Mouse (Mus musculus): ENCODE measurements around the gene Usp6nl. TPM values are rescaled to one million over a fixed set of nuclear protein-coding genes. Genes with fewer than 3 reads are reported as not detected.

Usp6nl gene
- polyA plus RNA-seq, 1 experiment from 2014 or later, result 9.4 TPM

DNA sequence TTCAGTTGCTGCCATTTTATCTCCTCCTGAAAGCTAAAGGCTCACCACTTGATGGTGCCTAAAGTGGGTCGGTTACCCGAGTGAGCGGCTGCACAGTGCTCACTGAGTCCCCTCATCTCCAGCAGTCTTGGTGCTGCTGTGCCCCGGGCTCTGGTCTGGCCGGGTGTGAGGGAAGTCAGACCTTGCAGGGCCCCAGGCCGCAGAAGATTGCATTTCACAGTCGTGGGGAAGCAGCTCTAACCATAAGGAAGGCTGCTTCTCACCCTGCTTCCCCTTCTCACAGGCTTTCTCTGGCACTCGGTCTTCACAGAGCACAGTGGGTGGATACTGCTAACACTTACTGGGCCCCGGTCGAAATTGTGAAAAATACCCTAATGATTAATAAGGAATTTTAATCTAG is 119.8 kb downstream of the Usp6nl start:
- Histone ChIP-seq H3K27ac (no peak overlapping the region), H3K27me3 (no peaks in the 10 kb centered on the region), H3K9me3 (replicated peaks) (no peaks in the 10 kb centered on the region), H3K9ac (no peak overlapping the region), H3K4me3 (replicated peaks) (no peak overlapping the region), H3K36me3 (peaks cover 42% of the 10 kb centered on the region), H3K4me2 (no peak overlapping the region), H3K4me1 (no peaks in the 10 kb centered on the region)
- ATAC-seq (replicated peaks; ENCODE audit: low FRiP score), result no peak
- 69% methylated on average over 10 of the region's 10 CpGs for WGBS

GRCm38 (mm10) chr2:6444015-6444414 is 121.5 kb downstream of the Usp6nl start:
- WGBS, result 94% methylated on average over 4 of the region's 4 CpGs

DNA sequence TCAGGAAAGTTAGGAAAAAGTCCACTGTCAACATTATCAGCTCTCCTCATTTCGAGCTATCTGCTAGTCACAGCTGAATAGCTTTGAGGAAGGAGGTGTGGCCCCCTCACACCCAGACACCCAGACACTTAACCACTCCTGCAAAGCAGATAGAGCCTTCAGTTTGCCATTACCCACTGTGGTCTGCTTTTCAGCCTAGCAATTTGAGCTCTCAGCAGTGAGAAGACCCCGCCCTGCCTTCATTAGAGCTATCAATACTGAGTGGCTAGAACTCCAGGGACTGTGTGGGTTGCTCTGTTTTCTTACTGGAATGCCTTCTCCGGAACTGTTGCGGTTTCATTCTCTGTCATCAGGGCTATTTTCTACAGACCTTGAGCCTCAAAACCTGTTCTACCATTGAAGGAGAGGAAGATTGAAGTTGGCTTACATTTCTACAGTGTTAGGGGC is 122.3 kb downstream of the Usp6nl start:
- ATAC-seq (replicated peaks; ENCODE audit: low FRiP score), result peak; percentile 49; the same call in 1 of the 2 replicates
- H3K9ac ChIP-seq, result no peak overlapping the region
- peaks cover 38% of the 10 kb centered on the region for H3K36me3 ChIP-seq
- H3K27me3 ChIP-seq, result no peaks in the 10 kb centered on the region
- WGBS, result 40% methylated on average over 4 of the region's 4 CpGs
- no peaks in the 10 kb centered on the region for H3K9me3 ChIP-seq (replicated peaks)
- H3K4me2 ChIP-seq, result no peak overlapping the region
- H3K27ac ChIP-seq, result no peak overlapping the region
- no peak overlapping the region for H3K4me3 ChIP-seq (replicated peaks)
- H3K4me1 ChIP-seq, result 0 out of 2 replicates have a peak, but pooled peaks cover 3% of the 10 kb centered on the region

More at GRCm38 (mm10) chr2:6444015-6444414, 121.5 kb downstream of the Usp6nl start:
- Histone ChIP-seq H3K4me1 (no peaks in the 10 kb centered on the region), H3K36me3 (peaks cover 38% of the 10 kb centered on the region), H3K27me3 (no peaks in the 10 kb centered on the region), H3K27ac (no peak overlapping the region), H3K4me2 (no peak overlapping the region), H3K4me3 (replicated peaks) (no peak overlapping the region), H3K9ac (no peak overlapping the region), H3K9me3 (replicated peaks) (no peaks in the 10 kb centered on the region)
- no peak for ATAC-seq (replicated peaks; ENCODE audit: low FRiP score)

DNA sequence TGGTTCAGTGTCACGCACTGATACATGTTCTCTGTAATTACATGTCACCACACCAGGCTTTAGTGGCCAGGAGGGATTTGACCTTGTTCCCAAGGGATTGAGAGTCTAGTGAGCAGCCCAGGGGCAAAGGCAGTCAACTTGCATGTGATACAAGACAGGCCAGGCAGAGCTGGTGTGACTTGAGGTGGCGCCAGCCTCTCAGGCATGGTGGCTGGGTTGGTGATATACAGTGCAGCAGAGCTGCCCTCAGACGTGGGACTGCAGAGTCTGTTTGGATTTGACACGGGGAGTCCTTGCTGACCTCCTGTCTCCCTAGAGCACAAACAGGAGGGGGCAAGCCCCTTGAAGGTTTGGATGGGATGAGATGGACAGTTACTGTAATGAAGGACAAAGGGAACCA is 123.4 kb downstream of the Usp6nl start:
- peaks cover 7% of the 10 kb centered on the region; the same call in 1 of the 2 replicates for H3K4me1 ChIP-seq
- no peaks in the 10 kb centered on the region for H3K9me3 ChIP-seq (replicated peaks)
- no peak overlapping the region for H3K4me2 ChIP-seq
- ATAC-seq (replicated peaks; ENCODE audit: low FRiP score), result no peak
- H3K27me3 ChIP-seq, result no peaks in the 10 kb centered on the region
- 69% methylated on average over 4 of the region's 4 CpGs for WGBS
- no peak overlapping the region for H3K4me3 ChIP-seq (replicated peaks)
- no peak overlapping the region for H3K9ac ChIP-seq
- no peak overlapping the region for H3K27ac ChIP-seq
- H3K36me3 ChIP-seq, result peaks cover 27% of the 10 kb centered on the region

- Histone ChIP-seq H3K9me3 (replicated peaks) (no peaks in the 10 kb centered on the region), H3K4me3 (replicated peaks) (no peak overlapping the region), H3K27me3 (no peaks in the 10 kb centered on the region), H3K27ac (no peak overlapping the region), H3K36me3 (peaks cover 3% of the 10 kb centered on the region; the same call in 1 of the 2 replicates), H3K4me2 (no peak overlapping the region), H3K4me1 (peaks cover 7% of the 10 kb centered on the region; the same call in 1 of the 2 replicates), H3K9ac (no peak overlapping the region)
- ATAC-seq (replicated peaks; ENCODE audit: low FRiP score), result no peak
- WGBS, result 74% methylated on average over 2 of the region's 2 CpGs
These were observed 126.4 kb downstream of the Usp6nl start for GRCm38 (mm10) chr2:6448880-6449279.

- H3K27ac ChIP-seq, result no peak overlapping the region
- no peak overlapping the region for H3K9ac ChIP-seq
- H3K4me3 ChIP-seq (replicated peaks), result no peak overlapping the region
- H3K9me3 ChIP-seq (replicated peaks), result no peaks in the 10 kb centered on the region
- peaks cover 2% of the 10 kb centered on the region; the same call in 1 of the 2 replicates for H3K36me3 ChIP-seq
- H3K4me2 ChIP-seq, result no peak overlapping the region
- WGBS, result 40% methylated on average over 3 of the region's 3 CpGs
- peaks cover 7% of the 10 kb centered on the region; the same call in 1 of the 2 replicates for H3K4me1 ChIP-seq
- H3K27me3 ChIP-seq, result no peaks in the 10 kb centered on the region
- ATAC-seq (replicated peaks; ENCODE audit: low FRiP score), result no peak; the same call in 1 of the 2 replicates
These were observed 127.2 kb downstream of the Usp6nl start for GRCm38 (mm10) chr2:6449656-6450055.

- Histone ChIP-seq H3K9ac (no peak overlapping the region), H3K9me3 (replicated peaks) (no peaks in the 10 kb centered on the region), H3K27me3 (no peaks in the 10 kb centered on the region), H3K27ac (no peak overlapping the region), H3K36me3 (no peaks in the 10 kb centered on the region; the same call in 1 of the 2 replicates), H3K4me1 (peaks cover 7% of the 10 kb centered on the region; the same call in 1 of the 2 replicates), H3K4me3 (replicated peaks) (no peak overlapping the region), H3K4me2 (no peak overlapping the region)
- 82% methylated on average over 3 of the region's 3 CpGs for WGBS
- ATAC-seq (replicated peaks; ENCODE audit: low FRiP score), result no peak
These were observed 128.1 kb downstream of the Usp6nl start for GRCm38 (mm10) chr2:6450544-6450943.

DNA sequence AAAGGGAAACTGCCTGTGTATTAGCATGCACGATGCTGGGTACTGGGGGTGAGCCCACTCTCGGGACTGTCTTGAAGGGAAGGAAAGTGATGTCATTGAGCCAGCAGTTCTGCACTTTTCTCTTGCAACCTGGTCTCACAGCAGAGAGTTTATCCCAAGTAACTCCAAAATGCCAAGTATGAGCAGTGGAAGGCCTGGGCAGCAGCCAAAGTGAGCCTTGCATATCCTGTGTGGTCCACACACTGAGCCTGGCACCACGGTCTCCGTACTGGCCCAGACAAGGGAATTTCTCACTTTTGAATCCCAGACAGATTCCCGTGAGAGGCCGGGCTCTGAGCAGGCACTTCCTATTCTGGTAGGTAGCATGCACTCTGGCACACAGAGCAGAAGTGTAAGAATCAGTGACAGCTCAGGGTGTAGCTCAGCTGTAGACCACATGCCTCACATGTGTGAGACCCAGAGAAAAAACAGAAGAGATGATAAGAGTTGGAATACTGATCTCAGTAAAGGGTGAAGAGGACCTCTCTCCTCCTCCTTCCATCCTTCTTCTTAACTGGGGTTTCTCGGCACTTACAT is 132.6 kb downstream of the Usp6nl start:
- no peak overlapping the region for H3K4me3 ChIP-seq (replicated peaks)
- WGBS, result 69% methylated on average over 7 of the region's 7 CpGs
- H3K4me2 ChIP-seq, result no peak overlapping the region
- H3K27me3 ChIP-seq, result no peaks in the 10 kb centered on the region
- ATAC-seq (replicated peaks; ENCODE audit: low FRiP score), result no peak
- no peaks in the 10 kb centered on the region for H3K36me3 ChIP-seq
- H3K27ac ChIP-seq, result no peak overlapping the region
- H3K4me1 ChIP-seq, result peaks cover 10% of the 10 kb centered on the region
- H3K9ac ChIP-seq, result no peak overlapping the region
- H3K9me3 ChIP-seq (replicated peaks), result no peaks in the 10 kb centered on the region

GRCm38 (mm10) chr2:6459282-6460047 is 137.0 kb downstream of the Usp6nl start:
- Histone ChIP-seq H3K9me3 (replicated peaks) (no peaks in the 10 kb centered on the region), H3K4me3 (replicated peaks) (no peak overlapping the region), H3K9ac (no peak overlapping the region), H3K27ac (no peak overlapping the region), H3K36me3 (no peaks in the 10 kb centered on the region), H3K4me1 (peaks cover 11% of the 10 kb centered on the region), H3K27me3 (no peaks in the 10 kb centered on the region), H3K4me2 (no peak overlapping the region)
- no peak for ATAC-seq (replicated peaks; ENCODE audit: low FRiP score)
- WGBS, result 33% methylated on average over 13 of the region's 13 CpGs

- Histone ChIP-seq H3K9me3 (replicated peaks) (no peaks in the 10 kb centered on the region), H3K4me1 (peaks cover 25% of the 10 kb centered on the region), H3K4me2 (no peak overlapping the region), H3K27me3 (no peaks in the 10 kb centered on the region), H3K27ac (no peak overlapping the region), H3K36me3 (no peaks in the 10 kb centered on the region), H3K4me3 (replicated peaks) (no peak overlapping the region), H3K9ac (no peak overlapping the region)
- 93% methylated on average over 3 of the region's 3 CpGs for WGBS
- no peak for ATAC-seq (replicated peaks; ENCODE audit: low FRiP score)
These were observed 139.8 kb downstream of the Usp6nl start for GRCm38 (mm10) chr2:6462306-6462705.

DNA sequence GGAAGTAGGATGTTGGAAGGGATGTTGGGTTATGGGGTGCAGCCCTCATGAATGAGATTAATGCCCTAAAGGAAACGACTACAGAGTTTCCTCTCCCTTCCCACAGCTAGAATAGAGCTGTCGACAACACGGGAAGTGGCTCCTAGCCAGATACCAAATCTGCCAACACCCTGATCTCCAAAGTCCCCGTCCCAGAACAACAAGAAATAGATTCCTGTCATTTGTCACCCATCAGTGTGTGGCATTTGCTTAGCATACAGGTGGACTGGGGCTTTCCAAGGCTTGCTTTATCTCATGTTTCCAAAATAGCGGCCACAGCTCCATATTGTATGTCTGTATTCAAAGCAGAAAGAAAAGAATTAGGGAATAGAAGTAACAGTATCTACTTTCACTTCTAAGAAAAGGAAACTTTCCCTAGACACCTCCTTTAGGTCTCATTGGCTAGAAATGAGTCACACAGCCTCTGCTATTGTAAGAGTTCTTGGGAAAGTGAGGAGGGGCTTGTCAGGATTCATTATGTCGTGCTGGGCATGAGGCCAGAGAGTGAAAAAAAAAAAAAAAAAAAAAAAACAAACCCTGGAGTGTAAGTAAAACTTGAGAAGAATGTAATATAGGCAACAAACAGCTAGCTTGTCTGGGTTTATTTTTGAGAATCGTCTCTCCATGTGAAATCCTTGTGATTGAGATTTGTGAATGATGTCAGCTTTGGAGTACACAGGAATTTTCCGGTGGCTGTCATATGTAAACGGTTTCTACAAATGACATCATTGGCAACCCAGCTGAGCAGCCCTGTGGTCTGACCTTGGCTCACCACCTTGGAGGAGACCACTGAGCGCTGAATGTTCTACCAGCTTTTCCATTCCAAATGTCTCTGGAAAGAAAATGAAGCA is 141.6 kb downstream of the Usp6nl start:
- peak overlapping the region; percentile 26; the same call in 1 of the 2 replicates for H3K4me2 ChIP-seq
- WGBS, result 42% methylated on average over 10 of the region's 10 CpGs

More for the DNA sequence above, 141.6 kb downstream of the Usp6nl start:
- Histone ChIP-seq H3K27me3 (no peaks in the 10 kb centered on the region), H3K27ac (peak overlapping the region; percentile 84), H3K36me3 (no peaks in the 10 kb centered on the region), H3K9me3 (replicated peaks) (no peaks in the 10 kb centered on the region), H3K4me1 (peaks cover 24% of the 10 kb centered on the region), H3K4me3 (replicated peaks) (no peak overlapping the region), H3K9ac (no peak overlapping the region)
- peak; percentile 60; the same call in 1 of the 2 replicates for ATAC-seq (replicated peaks; ENCODE audit: low FRiP score)

All from kidney, embryonic 15.5 days (tissue).